Mouse (Mus musculus) limb, embryonic 14.5 days (tissue): ENCODE measurements around the gene Lmtk2. TPM values are rescaled to one million over a fixed set of nuclear protein-coding genes. Genes with fewer than 3 reads are reported as not detected.

Source experiments
- ATAC-seq: fragments of 200-750 bp; cut with Nextera tagmentation; 2 replicates; pipeline ENCODE4 v1.8.0; 2017; ENCODE audit warnings: low read depth, moderate number of reproducible peaks, moderate TSS enrichment; ENCODE audit not compliant: low FRiP score
- DNase-seq: peaks from one replicate; pipeline ENCODE4 v3.0.0-alpha.2; 2015; ENCODE audit warnings: low spot score
- H3K27ac ChIP-seq: fragments of 300-500 bp; sonication (generic); replicated peaks from 2 replicates; pipeline ENCODE4 v1.5.1; 2014; ENCODE audit warnings: low read depth, mild to moderate bottlenecking, low read length, moderate library complexity, mixed read lengths
- H3K27me3 ChIP-seq: fragments of 300-500 bp; sonication (generic); 2 replicates; pipeline ENCODE4 v1.6.1; 2014; ENCODE audit warnings: low read length, mixed read lengths; ENCODE audit not compliant: control insufficient read depth, insufficient read depth
- H3K36me3 ChIP-seq: fragments of 300-500 bp; sonication (generic); 2 replicates; pipeline ENCODE4 v1.6.1; 2014; ENCODE audit warnings: mild to moderate bottlenecking, low read length, moderate library complexity, mixed read lengths; ENCODE audit not compliant: control insufficient read depth, insufficient read depth
- H3K4me1 ChIP-seq: fragments of 300-500 bp; sonication (generic); 2 replicates; pipeline ENCODE4 v1.6.1; 2014; ENCODE audit warnings: antibody characterized with exemption, low read length, mixed read lengths; ENCODE audit not compliant: control insufficient read depth, insufficient read depth
- H3K4me2 ChIP-seq: fragments of 300-500 bp; sonication (generic); replicated peaks from 2 replicates; pipeline ENCODE4 v1.6.1; 2014; ENCODE audit warnings: low read depth, mild to moderate bottlenecking, low read length, moderate library complexity; ENCODE audit not compliant: severe bottlenecking
- H3K4me3 ChIP-seq: fragments of 300-500 bp; sonication (generic); replicated peaks from 2 replicates; pipeline ENCODE4 v1.5.1; 2014; ENCODE audit warnings: low read length
- H3K9ac ChIP-seq: fragments of 300-500 bp; sonication (generic); 2 replicates; pipeline ENCODE4 v1.6.1; 2014; ENCODE audit warnings: mild to moderate bottlenecking, low read depth, low read length, moderate library complexity; ENCODE audit not compliant: severe bottlenecking
- H3K9me3 ChIP-seq: fragments of 300-500 bp; sonication (generic); 2 replicates; pipeline ENCODE4 v1.6.1; 2016; ENCODE audit warnings: low read length; ENCODE audit not compliant: control insufficient read depth
- POLR2A ChIP-seq: fragments of 200-500 bp; IDR thresholded peaks from 2 replicates; pipeline ENCODE4 v1.8.0; 2012; ENCODE audit warnings: inconsistent platforms, mild to moderate bottlenecking, moderate library complexity, borderline replicate concordance; ENCODE audit not compliant: insufficient read depth, insufficient read length; ENCODE audit errors: extremely low read depth
- WGBS: fragments of 180-500 bp; shearing (Covaris S2); extraction: QIAGEN DNeasy Blood & Tissue Kit; methylation state at CpG from one replicate; pipeline ENCODE4 v1.1.7; 2014; 5-methylcytosine and 5-hydroxymethylcytosine counted together
- polyA plus RNA-seq, 2 experiments: library from polyadenylated mRNA; depleted of rRNA in 1 of 2; stranded (reverse) in 1 of 2; unstranded in 1 of 2; fragments of >200 nt; fragmentation: Nextera tagmentation in 1 of 2; extraction: Ambion mirVana in 1 of 2; gene quantifications; 2 replicates each; pipeline versions ENCODE4 v1.2.1 to v1.2.3; 2012 to 2014

Gene Lmtk2
- polyA plus RNA-seq, 2 experiments, result 3.6 to 8.2 TPM

DNA sequence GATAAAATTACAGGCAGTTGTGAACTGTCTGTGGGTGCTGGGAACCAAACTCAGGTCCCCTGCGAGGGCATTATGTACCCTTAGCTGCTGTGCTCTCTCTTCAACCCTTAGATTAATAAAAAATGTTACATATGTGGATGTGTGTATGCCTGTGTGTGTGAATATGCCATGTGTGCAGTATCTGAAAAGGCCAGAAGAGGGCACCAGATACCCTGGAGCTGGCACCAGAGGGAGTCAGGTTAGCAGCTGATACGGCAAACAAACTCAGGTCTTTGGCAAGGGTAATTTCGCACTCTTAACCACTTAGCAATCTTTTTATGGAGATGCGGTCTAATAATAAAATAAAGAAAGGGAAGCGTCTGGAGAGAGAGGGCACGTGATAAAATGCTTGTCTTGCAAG lies 102.2 kb downstream of the Lmtk2 start:
- H3K4me3 ChIP-seq, result no peak overlapping the region
- no peak overlapping the region for H3K4me2 ChIP-seq
- H3K9ac ChIP-seq, result no peak overlapping the region
- TF ChIP-seq POLR2A, result no peak
- H3K4me1 ChIP-seq, result no peaks in the 10 kb centered on the region
- ATAC-seq (no peak), DNase-seq (no peak)
- no peaks in the 10 kb centered on the region for H3K27me3 ChIP-seq
- 95% methylated on average over 6 of the region's 6 CpGs for WGBS
- no peak overlapping the region for H3K27ac ChIP-seq
- 0 out of 2 replicates have a peak, but pooled peaks cover 3% of the 10 kb centered on the region for H3K9me3 ChIP-seq
- peaks cover 44% of the 10 kb centered on the region for H3K36me3 ChIP-seq

DNA sequence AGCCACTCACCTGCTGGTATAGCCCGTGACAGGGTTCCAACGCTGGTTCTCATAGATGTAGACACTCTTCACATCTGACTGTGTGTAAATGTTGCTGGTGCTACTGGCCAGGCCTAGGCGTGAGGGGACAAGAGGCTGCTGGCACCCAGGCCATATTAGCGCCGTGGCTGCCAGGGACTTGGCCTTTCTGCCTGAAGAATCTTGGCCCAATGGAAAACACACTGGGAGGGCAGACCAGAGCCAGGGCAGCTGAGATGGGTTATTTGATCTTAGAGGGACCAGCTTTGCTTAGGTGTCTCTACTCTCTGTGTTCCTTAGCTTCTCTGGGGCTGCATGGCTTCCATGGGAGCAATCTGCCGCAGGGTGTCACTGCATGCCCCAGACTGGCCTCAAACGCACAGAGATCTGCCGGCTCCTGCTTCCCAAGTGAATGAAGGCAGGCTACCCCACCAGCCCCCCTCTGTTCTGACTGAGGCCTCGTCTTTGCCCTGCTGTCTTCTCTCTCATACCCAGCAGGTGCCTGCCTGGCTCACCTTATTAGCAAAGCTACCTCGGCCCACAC lies 103.2 kb downstream of the Lmtk2 start:
- no peaks in the 10 kb centered on the region for H3K4me1 ChIP-seq
- H3K27me3 ChIP-seq, result no peaks in the 10 kb centered on the region
- H3K27ac ChIP-seq, result no peak overlapping the region
- no peak for ATAC-seq
- H3K4me3 ChIP-seq, result no peak overlapping the region
- TF ChIP-seq POLR2A, result no peak
- WGBS, result 87% methylated on average over 10 of the region's 10 CpGs
- no peak overlapping the region for H3K4me2 ChIP-seq
- peaks cover 48% of the 10 kb centered on the region for H3K36me3 ChIP-seq
- 0 out of 2 replicates have a peak, but pooled peaks cover 3% of the 10 kb centered on the region for H3K9me3 ChIP-seq
- DNase-seq, result no peak
- H3K9ac ChIP-seq, result no peak overlapping the region

DNA sequence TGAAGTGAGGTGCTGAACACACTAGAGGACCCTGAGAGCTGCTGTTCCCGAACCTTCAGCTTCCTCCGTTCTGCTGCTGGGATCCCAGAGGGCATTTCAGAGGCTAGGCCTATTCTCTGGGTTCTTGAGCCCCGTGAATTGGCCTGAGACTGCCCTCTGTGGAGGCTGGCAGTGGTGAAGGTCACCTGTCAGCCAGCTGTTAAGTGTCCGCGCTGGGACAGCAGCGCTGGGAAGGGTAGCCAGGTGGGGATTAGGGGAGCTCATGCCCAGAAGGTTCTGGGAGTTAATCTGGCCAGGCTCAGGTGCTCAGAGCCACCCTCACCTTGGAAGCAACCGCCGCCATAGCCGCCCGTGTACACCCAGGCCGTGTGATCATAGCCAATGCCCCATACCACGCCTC lies 104.1 kb downstream of the Lmtk2 start:
- Histone ChIP-seq H3K9ac (no peak overlapping the region), H3K27me3 (no peaks in the 10 kb centered on the region), H3K4me3 (no peak overlapping the region), H3K27ac (no peak overlapping the region), H3K4me2 (no peak overlapping the region), H3K4me1 (no peaks in the 10 kb centered on the region), H3K9me3 (0 out of 2 replicates have a peak, but pooled peaks cover 3% of the 10 kb centered on the region), H3K36me3 (peaks cover 51% of the 10 kb centered on the region)
- no peak for TF ChIP-seq POLR2A
- ATAC-seq (no peak), DNase-seq (no peak)
- whole genome bisulfite sequencing, result 88% methylated on average over 12 of the region's 12 CpGs

DNA sequence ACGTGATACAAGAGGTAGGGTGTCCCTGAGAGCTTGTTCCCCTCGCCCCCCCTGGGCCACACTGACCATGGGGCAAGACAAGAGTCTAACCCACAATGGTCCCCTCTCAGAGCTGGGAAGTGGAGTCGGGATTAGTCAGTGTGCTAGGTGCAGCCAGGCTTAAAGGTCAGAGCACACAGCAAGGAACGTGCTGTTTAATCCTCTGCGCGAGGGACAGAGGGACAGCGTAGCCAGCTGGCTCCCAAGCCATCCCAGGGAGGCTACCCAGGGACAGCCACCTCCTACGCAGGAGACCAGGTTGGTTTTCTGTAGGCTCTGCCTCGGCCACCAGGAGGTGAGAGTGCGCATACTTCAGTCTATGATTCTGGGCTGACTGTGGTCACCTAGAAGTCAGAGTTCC lies 104.7 kb downstream of the Lmtk2 start:
- Histone ChIP-seq H3K4me3 (no peak overlapping the region), H3K9ac (no peak overlapping the region), H3K4me1 (no peaks in the 10 kb centered on the region), H3K4me2 (no peak overlapping the region), H3K27ac (no peak overlapping the region), H3K36me3 (peaks cover 56% of the 10 kb centered on the region), H3K27me3 (no peaks in the 10 kb centered on the region), H3K9me3 (0 out of 2 replicates have a peak, but pooled peaks cover 3% of the 10 kb centered on the region)
- TF ChIP-seq POLR2A, result no peak
- DNase-seq (no peak), ATAC-seq (no peak)
- WGBS, result 86% methylated on average over 10 of the region's 10 CpGs

DNA sequence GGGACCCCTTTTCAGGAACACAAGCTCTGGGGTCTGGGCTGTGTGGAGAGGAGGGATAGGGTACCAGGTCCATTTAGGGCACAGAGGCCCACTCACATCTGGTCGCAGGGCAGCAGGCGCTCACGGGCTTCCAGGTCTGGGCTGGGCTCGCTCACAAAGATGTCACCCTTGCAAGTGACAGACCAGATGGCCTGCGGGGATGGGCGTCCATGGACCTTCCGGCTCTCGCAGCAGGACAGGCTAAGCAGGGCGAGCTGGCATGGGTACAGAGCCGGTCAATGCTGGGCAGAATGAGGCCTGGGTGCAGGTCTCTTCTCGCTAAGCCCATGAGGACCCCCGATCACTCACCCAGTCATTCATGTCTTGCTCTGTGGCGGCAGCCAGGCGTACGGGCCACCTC lies 105.8 kb downstream of the Lmtk2 start:
- DNase-seq, result no peak

More for the DNA sequence above, 105.8 kb downstream of the Lmtk2 start:
- H3K27ac ChIP-seq, result no peak overlapping the region
- no peak overlapping the region for H3K4me2 ChIP-seq
- no peak for ATAC-seq
- no peaks in the 10 kb centered on the region for H3K4me1 ChIP-seq
- H3K9ac ChIP-seq, result no peak overlapping the region
- no peak overlapping the region for H3K4me3 ChIP-seq
- no peak for TF ChIP-seq POLR2A
- 86% methylated on average over 15 of the region's 15 CpGs for WGBS
- 0 out of 2 replicates have a peak, but pooled peaks cover 3% of the 10 kb centered on the region for H3K9me3 ChIP-seq
- H3K36me3 ChIP-seq, result peaks cover 58% of the 10 kb centered on the region
- no peaks in the 10 kb centered on the region for H3K27me3 ChIP-seq
